Mouse (Mus musculus) C2C12 (cell line): ENCODE results near the gene Hoxb13.

Experiments
- CEBPB ChIP-seq: IDR thresholded peaks from one replicate; pipeline ENCODE4 v1.6.1; 2011; ENCODE audit warnings: low read depth, mild to moderate bottlenecking, control low read depth, moderate library complexity
- CTCF ChIP-seq: IDR thresholded peaks from one replicate; pipeline ENCODE4 v1.5.1; 2011; ENCODE audit not compliant: control insufficient read depth, insufficient read depth, insufficient read length
- MAX ChIP-seq: IDR thresholded peaks from one replicate; pipeline ENCODE4 v1.6.1; 2011; ENCODE audit warnings: mild to moderate bottlenecking, control low read depth
- MYOG ChIP-seq: IDR thresholded peaks from one replicate; pipeline ENCODE4 v1.6.1; 2011; ENCODE audit not compliant: control insufficient read depth, insufficient read length; ENCODE audit errors: extremely low read depth

- no peak for TF ChIP-seq MAX
- no peak for TF ChIP-seq CTCF
- no peak for TF ChIP-seq MYOG
- no peak for TF ChIP-seq CEBPB
Measured at GRCm38 (mm10) chr11:96204351-96204750, 10.2 kb downstream of the Hoxb13 start.
